Mouse (Mus musculus) midbrain, postnatal 0 days (tissue): Measurements from ENCODE around the gene Dlg2. TPM values are rescaled to one million over a fixed set of nuclear protein-coding genes. Genes with fewer than 3 reads are reported as not detected.

Experiments
- ATAC-seq: fragments of 200-750 bp; cut with Nextera tagmentation; 2 replicates; pipeline ENCODE4 v1.8.0; 2017; ENCODE audit warnings: moderate number of reproducible peaks, mild to moderate bottlenecking, moderate TSS enrichment, moderate library complexity; ENCODE audit not compliant: low FRiP score
- DNase-seq: peaks from one replicate; pipeline ENCODE4 v3.0.0-alpha.2; 2015; ENCODE audit warnings: low spot score
- H3K27ac ChIP-seq: fragments of 300-500 bp; sonication (generic); 2 replicates; pipeline ENCODE4 v1.5.1; 2014; ENCODE audit warnings: low read depth, mild to moderate bottlenecking, low read length, mixed read lengths
- H3K27me3 ChIP-seq: fragments of 300-500 bp; sonication (generic); 2 replicates; pipeline ENCODE4 v1.6.1; 2014; ENCODE audit warnings: low read length, control low read depth, mixed read lengths; ENCODE audit not compliant: insufficient read depth
- H3K36me3 ChIP-seq: fragments of 300-500 bp; sonication (generic); 2 replicates; pipeline ENCODE4 v1.6.1; 2014; ENCODE audit warnings: low read length, control low read depth, mixed read lengths; ENCODE audit not compliant: insufficient read depth
- H3K4me1 ChIP-seq: fragments of 300-500 bp; sonication (generic); 2 replicates; pipeline ENCODE4 v1.6.1; 2014; ENCODE audit warnings: mild to moderate bottlenecking, control low read depth, antibody characterized with exemption, low read length, mixed read lengths; ENCODE audit not compliant: insufficient read depth
- H3K4me2 ChIP-seq: fragments of 300-500 bp; sonication (generic); 2 replicates; pipeline ENCODE4 v1.6.1; 2014; ENCODE audit warnings: low read depth, mild to moderate bottlenecking, low read length, mixed read lengths; ENCODE audit not compliant: poor library complexity, severe bottlenecking
- H3K4me3 ChIP-seq: fragments of 300-500 bp; sonication (generic); 2 replicates; pipeline ENCODE4 v1.5.1; 2014; ENCODE audit warnings: low read depth, mild to moderate bottlenecking, low read length, moderate library complexity
- H3K9ac ChIP-seq: fragments of 300-500 bp; sonication (generic); replicated peaks from 2 replicates; pipeline ENCODE4 v1.6.1; 2014; ENCODE audit warnings: mild to moderate bottlenecking, low read length, moderate library complexity, mixed read lengths; ENCODE audit not compliant: poor library complexity, severe bottlenecking
- H3K9me3 ChIP-seq: fragments of 300-500 bp; sonication (generic); 2 replicates; pipeline ENCODE4 v1.6.1; 2016; ENCODE audit warnings: low read length, control low read depth
- CTCF ChIP-seq: IDR thresholded peaks from 2 replicates; pipeline ENCODE4 v1.5.1; 2016; ENCODE audit warnings: antibody characterized with exemption, mild to moderate bottlenecking
- WGBS: fragments of 180-500 bp; shearing (Covaris S2); extraction: QIAGEN DNeasy Blood & Tissue Kit; methylation state at CpG from one replicate; pipeline ENCODE4 v1.1.7; 2014; 5-methylcytosine and 5-hydroxymethylcytosine counted together
- polyA plus RNA-seq: library from polyadenylated mRNA; unstranded; fragments of >200 nt; fragmentation: Nextera tagmentation; extraction: Ambion mirVana; gene quantifications from 2 replicates; pipeline ENCODE4 v1.2.1, GENCODE M21; 2015
- total RNA-seq: library from RNA; depleted of rRNA; stranded (reverse); fragments of >200 nt; gene quantifications from 2 replicates; pipeline ENCODE4 v1.2.3, GENCODE M21; 2014

The Dlg2 gene
- total and polyA plus RNA-seq, 2 experiments from 2014 or later = 21.6 to 126 TPM

DNA sequence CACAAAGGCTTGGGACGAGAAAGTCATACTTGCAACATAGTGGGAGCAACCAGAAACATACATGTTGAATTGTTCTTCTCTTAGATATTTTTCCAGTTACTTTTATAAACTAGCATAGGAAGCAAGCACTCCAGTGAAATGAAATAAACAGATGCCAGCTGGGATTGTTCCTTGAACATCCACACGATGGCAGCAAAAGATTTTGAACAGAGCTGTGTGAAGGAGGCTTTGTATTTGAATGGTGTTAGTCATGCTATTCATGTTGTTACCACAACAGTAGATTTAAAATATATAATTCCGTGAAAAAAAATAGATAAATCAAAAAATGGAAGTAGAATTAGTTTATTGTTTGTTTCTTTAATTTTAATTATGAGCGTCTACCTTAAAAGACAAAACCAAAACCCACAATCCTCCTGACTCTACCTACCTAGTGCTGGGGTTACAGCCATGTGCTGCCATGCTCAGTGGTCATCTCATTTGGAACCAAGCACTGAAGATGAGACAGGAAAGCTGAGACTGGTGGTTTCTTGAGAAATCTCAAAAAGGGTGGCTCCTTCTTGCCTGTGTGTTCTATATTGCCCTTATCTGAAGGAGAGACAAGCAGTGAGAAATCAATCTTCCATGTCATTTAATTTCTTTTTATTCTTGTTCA, 1626.5 kb downstream of the Dlg2 start:
- no peaks in the 10 kb centered on the region for H3K4me1 ChIP-seq
- H3K9me3 ChIP-seq = no peaks in the 10 kb centered on the region
- no peak overlapping the region for H3K9ac ChIP-seq
- WGBS = 19% methylated on average over 4 of the region's 4 CpGs
- no peaks in the 10 kb centered on the region for H3K27me3 ChIP-seq
- H3K4me2 ChIP-seq = no peak overlapping the region
- ATAC-seq (peak; percentile 85), DNase-seq (peak; percentile 85)
- H3K36me3 ChIP-seq = no peaks in the 10 kb centered on the region
- H3K4me3 ChIP-seq = no peak overlapping the region
- peak; percentile 93 for TF ChIP-seq CTCF
- no peak overlapping the region for H3K27ac ChIP-seq

DNA sequence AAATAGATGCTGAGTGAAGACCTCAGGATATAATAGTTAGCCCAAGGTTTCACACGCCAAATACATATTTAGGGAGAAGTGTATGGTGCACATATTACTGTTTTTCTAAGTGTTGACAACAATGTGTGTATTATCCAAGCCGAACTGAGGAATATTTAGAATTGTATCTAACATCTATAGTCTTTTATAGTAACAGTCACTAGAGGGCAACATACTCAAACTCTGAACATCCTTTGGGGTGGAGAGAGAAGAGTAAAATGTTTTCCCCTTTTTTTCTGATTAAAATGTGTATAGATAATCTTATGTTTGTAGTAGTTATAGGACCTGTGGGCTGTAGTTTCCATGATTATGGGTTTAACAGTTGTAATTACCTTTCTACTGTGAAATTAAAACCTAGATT, 1629.0 kb downstream of the Dlg2 start:
- WGBS = 23% methylated on average over 2 of the region's 2 CpGs
- DNase-seq (peak; percentile 69), ATAC-seq (no peak)
- Histone ChIP-seq H3K27me3 (no peaks in the 10 kb centered on the region), H3K4me1 (no peaks in the 10 kb centered on the region), H3K9me3 (no peaks in the 10 kb centered on the region), H3K36me3 (no peaks in the 10 kb centered on the region), H3K9ac (no peak overlapping the region), H3K4me3 (no peak overlapping the region), H3K4me2 (no peak overlapping the region), H3K27ac (no peak overlapping the region)
- peak; percentile 84 for TF ChIP-seq CTCF

DNA sequence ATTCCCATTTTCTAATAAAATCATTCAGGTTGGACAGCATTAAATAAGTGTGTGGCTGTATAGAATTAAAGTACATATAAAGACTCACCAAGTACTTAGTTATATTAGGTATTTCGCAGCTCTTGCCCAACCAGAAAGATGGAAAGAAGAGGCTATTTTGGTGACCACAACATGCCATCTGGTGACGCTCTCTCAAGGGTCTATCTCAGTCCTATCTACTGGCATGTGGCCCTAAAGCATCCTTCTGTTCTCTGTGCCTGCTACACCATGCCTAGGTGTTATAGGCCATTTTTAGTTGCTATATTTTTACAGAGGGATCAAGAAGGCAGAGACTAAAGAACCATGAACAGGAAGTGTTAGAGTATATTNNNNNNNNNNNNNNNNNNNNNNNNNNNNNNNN, 1629.5 kb downstream of the Dlg2 start:
- Histone ChIP-seq H3K9ac (no peak overlapping the region), H3K27me3 (no peaks in the 10 kb centered on the region), H3K4me1 (no peaks in the 10 kb centered on the region), H3K4me3 (no peak overlapping the region), H3K27ac (no peak overlapping the region), H3K36me3 (no peaks in the 10 kb centered on the region), H3K4me2 (no peak overlapping the region), H3K9me3 (no peaks in the 10 kb centered on the region)
- peak; percentile 32 for DNase-seq
- no peak for TF ChIP-seq CTCF
- ATAC-seq = no peak
- 88% methylated on average over 2 of the region's 2 CpGs for WGBS

DNA sequence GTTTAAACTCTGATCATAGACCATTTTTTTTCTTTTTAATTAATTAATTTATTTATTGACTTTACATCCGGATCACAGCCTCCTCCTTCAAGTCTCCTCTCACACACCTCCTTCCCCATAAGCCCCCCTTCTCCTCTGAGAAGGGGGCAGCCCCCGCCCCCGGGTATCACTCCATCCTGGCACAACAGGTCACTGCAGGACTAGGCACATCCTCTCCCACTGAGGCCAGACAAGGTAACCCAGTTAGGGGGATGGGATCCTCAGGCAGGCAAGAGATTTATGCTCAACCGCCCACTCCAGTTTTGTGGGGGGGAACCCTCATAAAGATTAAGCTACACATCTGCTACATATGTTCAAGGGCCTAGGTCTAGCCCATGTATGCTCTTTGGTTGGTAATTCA, 1636.6 kb downstream of the Dlg2 start:
- no peaks in the 10 kb centered on the region for H3K9me3 ChIP-seq
- H3K4me3 ChIP-seq = no peak overlapping the region
- H3K9ac ChIP-seq = no peak overlapping the region
- DNase-seq (no peak), ATAC-seq (no peak)
- H3K36me3 ChIP-seq = no peaks in the 10 kb centered on the region
- no peaks in the 10 kb centered on the region for H3K27me3 ChIP-seq
- H3K27ac ChIP-seq = no peak overlapping the region
- 94% methylated on average over 4 of the region's 4 CpGs for WGBS
- no peaks in the 10 kb centered on the region for H3K4me1 ChIP-seq
- no peak overlapping the region for H3K4me2 ChIP-seq
- no peak for TF ChIP-seq CTCF

DNA sequence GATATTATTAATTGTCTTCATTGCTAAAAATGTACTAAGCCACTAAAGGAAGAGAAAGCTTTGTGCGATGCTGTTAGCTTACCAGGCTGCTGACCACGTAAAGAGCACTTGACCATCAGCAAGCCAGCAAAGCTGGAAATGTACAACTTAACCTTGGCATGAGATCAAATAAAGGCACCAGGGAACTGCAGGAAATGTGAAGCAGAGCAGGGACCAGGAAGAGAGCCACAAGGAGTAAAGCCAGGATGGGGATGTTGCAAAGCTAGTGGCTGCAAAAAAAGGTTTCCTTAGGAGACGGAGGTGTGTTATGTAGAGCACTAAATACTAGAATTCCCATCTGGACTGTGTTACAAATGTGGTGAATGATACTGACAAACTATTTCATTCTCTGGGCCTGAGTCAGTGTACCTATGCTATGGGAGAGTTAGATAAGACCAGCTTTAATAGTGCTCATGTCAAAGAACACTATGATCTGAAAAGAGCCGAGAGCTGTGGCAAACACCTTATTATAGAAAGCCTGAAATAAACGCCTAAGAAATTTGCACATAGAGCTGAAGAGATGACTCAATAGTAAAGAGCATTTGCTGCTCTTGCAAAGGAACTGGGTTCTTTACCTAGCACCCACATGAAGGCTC, 1638.9 kb downstream of the Dlg2 start:
- no peak for DNase-seq
- 89% methylated on average over 5 of the region's 5 CpGs for WGBS
- H3K27ac ChIP-seq = no peak overlapping the region

DNA sequence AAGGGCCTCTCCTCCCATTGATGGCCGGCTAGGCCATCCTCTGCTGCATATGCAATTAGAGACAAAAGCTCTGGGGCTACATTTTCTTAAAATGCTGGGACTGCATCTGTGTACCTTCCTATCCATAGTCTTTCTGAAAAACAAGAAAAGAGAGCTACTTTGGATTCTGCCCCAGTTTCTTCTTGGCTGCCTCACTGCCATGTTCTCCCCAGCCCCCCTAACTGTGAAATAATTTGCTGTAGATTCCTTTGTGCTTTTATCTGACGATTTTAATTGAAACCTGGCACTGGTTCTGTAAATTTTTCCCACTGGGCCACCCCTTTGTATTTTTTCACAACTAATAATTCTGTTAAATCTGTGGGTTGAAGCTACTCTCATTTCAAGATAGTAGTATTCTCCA, 1646.8 kb downstream of the Dlg2 start:
- Histone ChIP-seq H3K4me1 (no peaks in the 10 kb centered on the region), H3K9me3 (no peaks in the 10 kb centered on the region), H3K27me3 (no peaks in the 10 kb centered on the region), H3K36me3 (no peaks in the 10 kb centered on the region), H3K4me3 (no peak overlapping the region), H3K9ac (no peak overlapping the region), H3K4me2 (no peak overlapping the region), H3K27ac (no peak overlapping the region)
- WGBS = 37% methylated on average over 2 of the region's 2 CpGs
- ATAC-seq (no peak), DNase-seq (no peak)
- no peak for TF ChIP-seq CTCF

More for the DNA sequence above, 1638.9 kb downstream of the Dlg2 start:
- Histone ChIP-seq H3K27me3 (no peaks in the 10 kb centered on the region), H3K9me3 (no peaks in the 10 kb centered on the region), H3K36me3 (no peaks in the 10 kb centered on the region), H3K9ac (no peak overlapping the region), H3K4me1 (no peaks in the 10 kb centered on the region), H3K4me2 (no peak overlapping the region), H3K4me3 (no peak overlapping the region)
- no peak for TF ChIP-seq CTCF
- ATAC-seq = no peak
